Mouse (Mus musculus): ENCODE data around the gene Lrwd1.
A peak's percentile ranks its signal among the peaks of the same experiment; 100 is the strongest.
"Not testable (repeated sequence)": the region's sequence is repeated elsewhere in the genome, so short reads cannot be mapped to it uniquely, and the experiment has no call there.

The Lrwd1 gene

GRCm38 (mm10) chr5:136135571-136136291, at the start of gene Lrwd1, which contains the start of gene Alkbh4:
TSS of gene Lrwd1 (minus strand) at chr5:136136074.
TSS of gene Alkbh4 (plus strand) at chr5:136136146.
- peak; percentile 98 for DNase-seq

GRCm38 (mm10) chr5:136183766-136184165, 47.9 kb upstream of the Lrwd1 start:
- DNase-seq = peak; percentile 28

GRCm38 (mm10) chr5:136182830-136183229, 47.0 kb upstream of the Lrwd1 start:
- no peak for DNase-seq

GRCm38 (mm10) chr5:136182049-136182448, 46.2 kb upstream of the Lrwd1 start:
- DNase-seq = no peak

- no peak for DNase-seq
Observed at GRCm38 (mm10) chr5:136181197-136181596, 45.3 kb upstream of the Lrwd1 start.

GRCm38 (mm10) chr5:136179594-136179993, 43.7 kb upstream of the Lrwd1 start:
- DNase-seq = no peak

- DNase-seq = peak; percentile 59
Observed at GRCm38 (mm10) chr5:136173606-136174463, 38.0 kb upstream of the Lrwd1 start.

- no peak for DNase-seq
Observed at GRCm38 (mm10) chr5:136172939-136173338, 37.1 kb upstream of the Lrwd1 start.

- DNase-seq = peak; percentile 59
Observed at GRCm38 (mm10) chr5:136171363-136172341, 35.8 kb upstream of the Lrwd1 start.

GRCm38 (mm10) chr5:136170512-136171362, 34.9 kb upstream of the Lrwd1 start, which contains the start of gene Orai2:
TSS of gene Orai2 (minus strand) at chr5:136170713.
- peak; percentile 95 for DNase-seq

GRCm38 (mm10) chr5:136169626-136170511, 34.0 kb upstream of the Lrwd1 start:
- DNase-seq = peak; percentile 74

GRCm38 (mm10) chr5:136168071-136168470, 32.2 kb upstream of the Lrwd1 start:
- peak; percentile 44 for DNase-seq

GRCm38 (mm10) chr5:136167296-136167695, 31.4 kb upstream of the Lrwd1 start:
- no peak for DNase-seq

GRCm38 (mm10) chr5:136165246-136165645, 29.4 kb upstream of the Lrwd1 start:
- no peak for DNase-seq

- DNase-seq = no peak
Observed at GRCm38 (mm10) chr5:136163807-136164474, 28.1 kb upstream of the Lrwd1 start.

GRCm38 (mm10) chr5:136160084-136160483, 24.2 kb upstream of the Lrwd1 start:
- DNase-seq = not testable (repeated sequence)

GRCm38 (mm10) chr5:136155399-136155798, 19.5 kb upstream of the Lrwd1 start:
- DNase-seq = no peak

- no peak for DNase-seq
Observed at GRCm38 (mm10) chr5:136152365-136152764, 16.5 kb upstream of the Lrwd1 start.

- DNase-seq = peak; percentile 74
Observed at GRCm38 (mm10) chr5:136149134-136149576, 13.3 kb upstream of the Lrwd1 start.

- DNase-seq = peak; percentile 61
Observed at GRCm38 (mm10) chr5:136147704-136148103, 11.8 kb upstream of the Lrwd1 start.

Measured in thymus, postnatal 4 days (tissue).